Mouse (Mus musculus) intestine, embryonic 16.5 days (tissue): ENCODE results near the gene Plxdc1. TPM values are rescaled to one million over a fixed set of nuclear protein-coding genes. Genes with fewer than 3 reads are reported as not detected.
"Not testable (repeated sequence)": the region's sequence is repeated elsewhere in the genome, so short reads cannot be mapped to it uniquely, and the experiment has no call there.

Experiments used
- ATAC-seq: fragments of 200-750 bp; cut with Nextera tagmentation; 2 replicates; pipeline ENCODE4 v1.8.0; 2017; ENCODE audit warnings: moderate TSS enrichment, moderate library complexity
- H3K27ac ChIP-seq: fragments of 300-500 bp; sonication (generic); 2 replicates; pipeline ENCODE4 v1.5.1; 2014; ENCODE audit warnings: mild to moderate bottlenecking, low read length
- H3K27me3 ChIP-seq: fragments of 300-500 bp; sonication (generic); replicated peaks from 2 replicates; pipeline ENCODE4 v1.6.1; 2014; ENCODE audit warnings: low read length, control low read depth, mixed read lengths; ENCODE audit not compliant: control insufficient read depth, insufficient read depth
- H3K36me3 ChIP-seq: fragments of 300-500 bp; sonication (generic); 2 replicates; pipeline ENCODE4 v1.6.1; 2014; ENCODE audit warnings: low read length, control low read depth; ENCODE audit not compliant: control insufficient read depth, insufficient read depth
- H3K4me1 ChIP-seq: fragments of 300-500 bp; sonication (generic); 2 replicates; pipeline ENCODE4 v1.6.1; 2014; ENCODE audit warnings: low read length, control low read depth, mixed read lengths; ENCODE audit not compliant: control insufficient read depth, insufficient read depth
- H3K4me2 ChIP-seq: fragments of 300-500 bp; sonication (generic); 2 replicates; pipeline ENCODE4 v1.6.1; 2014; ENCODE audit warnings: low read depth, low read length, control low read depth
- H3K4me3 ChIP-seq: fragments of 300-500 bp; sonication (generic); 2 replicates; pipeline ENCODE4 v1.5.1; 2014; ENCODE audit warnings: mild to moderate bottlenecking, low read length
- H3K9ac ChIP-seq: fragments of 300-500 bp; sonication (generic); 2 replicates; pipeline ENCODE4 v1.6.1; 2014; ENCODE audit warnings: low read depth, low read length
- H3K9me3 ChIP-seq: fragments of 300-500 bp; sonication (generic); 2 replicates; pipeline ENCODE4 v1.6.1; 2016; ENCODE audit warnings: low read length, control low read depth; ENCODE audit not compliant: control insufficient read depth
- WGBS: fragments of 180-500 bp; shearing (Covaris S2); extraction: QIAGEN DNeasy Blood & Tissue Kit; methylation state at CpG from one replicate; pipeline ENCODE4 v1.1.7; 2014; 5-methylcytosine and 5-hydroxymethylcytosine counted together
- polyA plus RNA-seq: library from polyadenylated mRNA; unstranded; fragments of >200 nt; fragmentation: Nextera tagmentation; extraction: Ambion mirVana; gene quantifications from 2 replicates; pipeline ENCODE4 v1.2.1, GENCODE M21; 2015

The Plxdc1 gene
- polyA plus RNA-seq, 1 experiment from 2014 or later: 0.65 TPM

GRCm38 (mm10) chr11:97955146-97955902 lies 30.9 kb downstream of the Plxdc1 start:
- H3K4me2 ChIP-seq: no peak overlapping the region

GRCm38 (mm10) chr11:97954469-97955141 lies 31.6 kb downstream of the Plxdc1 start:
- Histone ChIP-seq H3K4me3 (no peak overlapping the region), H3K36me3 (no peaks in the 10 kb centered on the region), H3K4me2 (no peak overlapping the region), H3K9ac (no peak overlapping the region), H3K4me1 (no peaks in the 10 kb centered on the region), H3K27ac (no peak overlapping the region), H3K27me3 (no peaks in the 10 kb centered on the region), H3K9me3 (no peaks in the 10 kb centered on the region)
- ATAC-seq: no peak
- 47% methylated on average over 14 of the region's 14 CpGs for WGBS

More at GRCm38 (mm10) chr11:97955146-97955902, 30.9 kb downstream of the Plxdc1 start:
- H3K27ac ChIP-seq: no peak overlapping the region
- H3K9ac ChIP-seq: no peak overlapping the region
- H3K4me1 ChIP-seq: no peaks in the 10 kb centered on the region
- H3K36me3 ChIP-seq: no peaks in the 10 kb centered on the region
- no peaks in the 10 kb centered on the region for H3K27me3 ChIP-seq
- no peaks in the 10 kb centered on the region for H3K9me3 ChIP-seq
- ATAC-seq: no peak
- 85% methylated on average over 9 of the region's 9 CpGs for WGBS
- H3K4me3 ChIP-seq: no peak overlapping the region

- Histone ChIP-seq H3K36me3 (no peaks in the 10 kb centered on the region), H3K27me3 (no peaks in the 10 kb centered on the region), H3K9me3 (no peaks in the 10 kb centered on the region), H3K27ac (no peak overlapping the region), H3K4me2 (no peak overlapping the region), H3K9ac (no peak overlapping the region), H3K4me1 (no peaks in the 10 kb centered on the region), H3K4me3 (no peak overlapping the region)
- no peak for ATAC-seq
- 85% methylated on average over 6 of the region's 6 CpGs for WGBS
These were observed 32.3 kb downstream of the Plxdc1 start for GRCm38 (mm10) chr11:97953939-97954275.

GRCm38 (mm10) chr11:97953179-97953938 lies 32.9 kb downstream of the Plxdc1 start:
- no peaks in the 10 kb centered on the region for H3K4me1 ChIP-seq
- H3K36me3 ChIP-seq: no peaks in the 10 kb centered on the region
- no peaks in the 10 kb centered on the region for H3K27me3 ChIP-seq
- WGBS: 82% methylated on average over 16 of the region's 16 CpGs
- no peak for ATAC-seq
- no peak overlapping the region for H3K27ac ChIP-seq
- no peak overlapping the region for H3K9ac ChIP-seq
- H3K9me3 ChIP-seq: no peaks in the 10 kb centered on the region
- H3K4me3 ChIP-seq: no peak overlapping the region
- no peak overlapping the region for H3K4me2 ChIP-seq

GRCm38 (mm10) chr11:97952367-97953006 lies 33.8 kb downstream of the Plxdc1 start:
- 86% methylated on average over 1 of the region's 1 CpGs for WGBS
- ATAC-seq: no peak
- Histone ChIP-seq H3K4me2 (no peak overlapping the region), H3K9ac (no peak overlapping the region), H3K27me3 (no peaks in the 10 kb centered on the region), H3K9me3 (no peaks in the 10 kb centered on the region), H3K4me3 (no peak overlapping the region), H3K27ac (no peak overlapping the region), H3K4me1 (no peaks in the 10 kb centered on the region), H3K36me3 (no peaks in the 10 kb centered on the region)

- WGBS: 49% methylated on average over 20 of the region's 20 CpGs
- no peak overlapping the region for H3K9ac ChIP-seq
- no peak overlapping the region for H3K27ac ChIP-seq
- no peak overlapping the region for H3K4me2 ChIP-seq
- no peaks in the 10 kb centered on the region for H3K27me3 ChIP-seq
- no peak overlapping the region for H3K4me3 ChIP-seq
- H3K9me3 ChIP-seq: no peaks in the 10 kb centered on the region
- no peaks in the 10 kb centered on the region for H3K4me1 ChIP-seq
- H3K36me3 ChIP-seq: no peaks in the 10 kb centered on the region
- ATAC-seq: no peak
These were observed 36.4 kb downstream of the Plxdc1 start for GRCm38 (mm10) chr11:97949703-97950475.

- H3K4me3 ChIP-seq: no peak overlapping the region
- no peak overlapping the region for H3K4me2 ChIP-seq
- H3K27me3 ChIP-seq: no peaks in the 10 kb centered on the region
- H3K36me3 ChIP-seq: no peaks in the 10 kb centered on the region
- 17% methylated on average over 7 of the region's 7 CpGs for WGBS
- H3K4me1 ChIP-seq: no peaks in the 10 kb centered on the region
- ATAC-seq: no peak
- no peaks in the 10 kb centered on the region for H3K9me3 ChIP-seq
- H3K9ac ChIP-seq: no peak overlapping the region
- H3K27ac ChIP-seq: no peak overlapping the region
These were observed 38.8 kb downstream of the Plxdc1 start for GRCm38 (mm10) chr11:97947426-97947825.

- H3K4me2 ChIP-seq, H3K4me3 ChIP-seq, H3K4me1 ChIP-seq, H3K9me3 ChIP-seq, ATAC-seq, H3K36me3 ChIP-seq, H3K27me3 ChIP-seq, H3K9ac ChIP-seq, H3K27ac ChIP-seq: not testable (repeated sequence)
- WGBS: 91% methylated on average over 7 of the region's 7 CpGs
These were observed 40.4 kb downstream of the Plxdc1 start for GRCm38 (mm10) chr11:97945738-97946289.
